Comparison of ENCODE assay signal across 21 mouse cellular contexts in genomic region chr6:112733942-112734341, GRCm38 (mm10). TPM values are rescaled to one million over a fixed set of nuclear protein-coding genes. Genes with fewer than 3 reads are reported as not detected.
DNase-seq lines count a peak whose midpoint lies in the region; ATAC-seq and TF ChIP-seq lines count a peak whose summit lies in the region.
"Had no signal": no experiment of that assay in that cellular context is flagged by ENCODE, and none has a peak within 500 bp of the region (broad histone marks: within the 10 kb centered on the region; RNA-seq: fewer than 3 reads in every experiment).

No protein-coding gene starts in this region.

- H3K9me3 ChIP-seq in forebrain, embryonic 15.5 days = no peaks in the 10 kb centered on the region
- H3K9me3 ChIP-seq in forebrain, embryonic 12.5 days = 0 out of 2 replicates have a peak, but pooled peaks cover 3% of the 10 kb centered on the region
- H3K9me3 ChIP-seq in forebrain, embryonic 16.5 days (ENCODE audit: control insufficient read depth, low read length) = peaks cover 3% of the 10 kb centered on the region; the same call in 1 of the 2 replicates
- H3K9me3 ChIP-seq: embryonic facial prominence, embryonic 15.5 days; hindbrain, embryonic 15.5 days had no signal

- no peaks in the 10 kb centered on the region for H3K27me3 ChIP-seq in forebrain, embryonic 15.5 days
- H3K27me3 ChIP-seq in forebrain, embryonic 12.5 days = no peaks in the 10 kb centered on the region
- no peaks in the 10 kb centered on the region for H3K27me3 ChIP-seq in forebrain, embryonic 16.5 days (replicated peaks; ENCODE audit: control insufficient read depth, insufficient read depth, low read length)
- H3K27me3 ChIP-seq: embryonic facial prominence, embryonic 12.5 days; embryonic facial prominence, embryonic 15.5 days; hindbrain, embryonic 12.5 days; hindbrain, embryonic 15.5 days had no signal

- intact Hi-C loops in left cerebral cortex, adult 2 months (cut with DNase I) = no loop called here
- intact Hi-C loops in left cerebral cortex, postnatal 36 days (cut with DNase I) = no loop called here

- H3K9ac ChIP-seq in forebrain, embryonic 15.5 days (replicated peaks) = no peak overlapping the region
- no peak overlapping the region for H3K9ac ChIP-seq in forebrain, embryonic 12.5 days
- H3K9ac ChIP-seq in forebrain, embryonic 16.5 days (replicated peaks; ENCODE audit: low read depth, low read length) = no peak overlapping the region
- H3K9ac ChIP-seq: embryonic facial prominence, embryonic 12.5 days; embryonic facial prominence, embryonic 15.5 days; hindbrain, embryonic 12.5 days; hindbrain, embryonic 15.5 days had no signal

- H3K4me1 ChIP-seq in forebrain, embryonic 15.5 days = peaks cover 18% of the 10 kb centered on the region
- H3K4me1 ChIP-seq in forebrain, embryonic 12.5 days = peaks cover 13% of the 10 kb centered on the region
- H3K4me1 ChIP-seq in forebrain, embryonic 16.5 days (replicated peaks; ENCODE audit: control insufficient read depth, insufficient read depth, low read length) = peaks cover 6% of the 10 kb centered on the region

- WGBS in forebrain, embryonic 15.5 days = 55% methylated on average over 5 of the region's 5 CpGs
- 85% methylated on average over 5 of the region's 5 CpGs for WGBS in forebrain, embryonic 12.5 days
- WGBS in forebrain, embryonic 16.5 days = 62% methylated on average over 5 of the region's 5 CpGs

- peak overlapping the region; percentile 78 for H3K27ac ChIP-seq in forebrain, embryonic 15.5 days (replicated peaks)
- no peak overlapping the region for H3K27ac ChIP-seq in forebrain, embryonic 12.5 days
- peak overlapping the region; percentile 53; the same call in 1 of the 2 replicates for H3K27ac ChIP-seq in left cerebral cortex, adult 2 months
- H3K27ac ChIP-seq in forebrain, embryonic 16.5 days (ENCODE audit: low read length) = peak overlapping the region; percentile 81
- H3K27ac ChIP-seq: embryonic facial prominence, embryonic 12.5 days; embryonic facial prominence, embryonic 15.5 days; gastrocnemius, adult 2 months; hindbrain, embryonic 12.5 days; hindbrain, embryonic 15.5 days had no signal

- TF ChIP-seq CTCF in left cerebral cortex, adult 2 months (IDR thresholded peaks at IDR 0.05) = no peak

- DNase-seq in left cerebral cortex, adult 2 months (ENCODE audit: extremely low spot score in 1 of 2, low spot score in 2 of 2) = no peak
- DNase-seq in left cerebral cortex, postnatal 36 days (ENCODE audit: low spot score in 2 of 2) = no peak
- no peak for DNase-seq in lung, postnatal 36 days
- DNase-seq: adrenal gland, adult 2 months; adrenal gland, postnatal 14 days; cerebellum, adult 18-20 months; cerebellum, adult 9-10 months; cerebellum, postnatal 25 days; gastrocnemius, adult 2 months; gastrocnemius, postnatal 14 days; heart, adult 11 months had no signal

- H3K4me2 ChIP-seq in forebrain, embryonic 15.5 days (replicated peaks) = no peak overlapping the region
- no peak overlapping the region for H3K4me2 ChIP-seq in forebrain, embryonic 12.5 days
- no peak overlapping the region for H3K4me2 ChIP-seq in forebrain, embryonic 16.5 days (ENCODE audit: low read length)
- H3K4me2 ChIP-seq: embryonic facial prominence, embryonic 12.5 days; embryonic facial prominence, embryonic 15.5 days; heart, embryonic 11.5 days; hindbrain, embryonic 12.5 days; hindbrain, embryonic 15.5 days had no signal

- no peak overlapping the region for H3K4me3 ChIP-seq in forebrain, embryonic 15.5 days
- no peak overlapping the region for H3K4me3 ChIP-seq in forebrain, embryonic 12.5 days (replicated peaks)
- no peak overlapping the region for H3K4me3 ChIP-seq in left cerebral cortex, adult 2 months
- H3K4me3 ChIP-seq in forebrain, embryonic 16.5 days (replicated peaks; ENCODE audit: low read length) = no peak overlapping the region
- H3K4me3 ChIP-seq: embryonic facial prominence, embryonic 12.5 days; embryonic facial prominence, embryonic 15.5 days; gastrocnemius, adult 2 months; hindbrain, embryonic 12.5 days; hindbrain, embryonic 15.5 days had no signal

- peaks cover 74% of the 10 kb centered on the region for H3K36me3 ChIP-seq in forebrain, embryonic 15.5 days
- H3K36me3 ChIP-seq in forebrain, embryonic 12.5 days (replicated peaks) = peaks cover 90% of the 10 kb centered on the region
- H3K36me3 ChIP-seq in forebrain, embryonic 16.5 days (ENCODE audit: control insufficient read depth, insufficient read depth) = peaks cover 32% of the 10 kb centered on the region

- no peak for ATAC-seq in forebrain, embryonic 15.5 days (replicated peaks)
- ATAC-seq in forebrain, embryonic 12.5 days (ENCODE audit: low FRiP score) = no peak
- peak; percentile 45; the same call in 1 of the 2 replicates for ATAC-seq in forebrain, embryonic 16.5 days
- ATAC-seq: CD4-positive, CD25-positive, alpha-beta regulatory T cell, adult 4 months; intestine, postnatal 0 days had no signal

RNA-seq across cellular contexts. Expression of gene Rad18, which starts 37.5 kb away (rescaled TPM):
- polyA plus RNA-seq in forebrain, embryonic 15.5 days (2015; fragmentation: Nextera tagmentation; extraction: Ambion mirVana) = 21.2 and 23.0 TPM in 2 replicates
- polyA plus RNA-seq in forebrain, embryonic 12.5 days (2016; fragmentation: Nextera tagmentation; extraction: Ambion mirVana) = 42.4 and 47.8 TPM in 2 replicates
- total RNA-seq in left cerebral cortex, adult 2 months (2021) = 1 to 10 TPM; 7.2 TPM
- total RNA-seq in left cerebral cortex, postnatal 36 days (2021) = 1 to 10 TPM; 6.2 to 8.0 TPM
- 20.0 and 20.3 TPM in 2 replicates for polyA plus RNA-seq in forebrain, embryonic 16.5 days (2015; fragmentation: Nextera tagmentation; extraction: Ambion mirVana)
